Mouse (Mus musculus) embryo, embryonic 10.5 days (tissue): ENCODE measurements around the gene Hao2.

Experiments used
- DNase-seq: peaks from one replicate; pipeline ENCODE4 v3.0.0-alpha.2; 2015; ENCODE audit warnings: low spot score

Hao2 gene

GRCm38 (mm10) chr3:98893057-98893772 lies at the start of gene Hao2:
TSS of gene Hao2 (minus strand) at chr3:98893239.
- no peak for DNase-seq

- DNase-seq = no peak
These were observed 48.6 kb upstream of the Hao2 start for GRCm38 (mm10) chr3:98941601-98942000.

DNA sequence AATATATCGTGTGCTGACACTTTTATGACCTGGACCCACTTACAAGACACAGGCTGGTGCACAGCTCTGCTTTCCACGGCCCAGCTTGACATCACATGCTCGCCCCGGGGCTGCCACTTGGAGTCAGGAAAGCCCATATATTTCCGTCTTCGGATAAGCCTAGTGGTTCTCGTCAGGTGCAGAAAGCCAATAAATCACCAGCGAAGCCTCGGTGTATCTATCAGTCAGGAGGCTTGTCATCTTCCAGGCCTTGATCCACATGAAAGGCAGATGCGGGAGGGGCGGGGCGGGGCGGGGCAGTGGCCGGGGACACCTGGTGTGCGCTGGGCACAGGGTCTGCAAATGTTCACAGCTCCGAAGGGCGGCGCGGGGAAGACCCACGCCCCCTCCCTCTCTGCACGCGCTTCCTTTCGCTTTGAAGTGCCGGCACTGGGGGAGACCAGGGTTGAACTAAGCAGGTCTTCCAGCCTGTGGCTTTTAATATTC lies 48.1 kb upstream of the Hao2 start:
- peak; percentile 49 for DNase-seq

DNA sequence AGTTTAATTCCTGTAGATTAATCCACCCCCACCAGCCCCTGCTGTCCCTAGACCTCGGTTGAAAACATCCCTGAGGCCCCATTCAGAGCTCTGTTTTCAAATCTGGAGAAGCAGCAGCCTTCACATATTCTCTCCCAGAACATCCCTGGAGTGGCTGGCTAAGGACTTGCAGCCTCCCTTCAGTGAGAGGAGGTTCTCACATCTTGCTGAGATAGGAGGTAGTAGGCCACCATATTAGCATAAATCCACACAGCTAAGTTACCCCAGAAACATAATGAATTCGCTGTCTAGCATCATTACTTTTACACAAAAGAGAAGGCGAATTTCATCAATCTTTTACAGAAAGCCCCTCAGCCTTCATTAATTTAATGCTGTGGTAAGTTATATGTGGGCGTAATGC lies 47.2 kb upstream of the Hao2 start:
- DNase-seq = no peak

- no peak for DNase-seq
These were observed 43.4 kb upstream of the Hao2 start for GRCm38 (mm10) chr3:98936446-98936845.

DNA sequence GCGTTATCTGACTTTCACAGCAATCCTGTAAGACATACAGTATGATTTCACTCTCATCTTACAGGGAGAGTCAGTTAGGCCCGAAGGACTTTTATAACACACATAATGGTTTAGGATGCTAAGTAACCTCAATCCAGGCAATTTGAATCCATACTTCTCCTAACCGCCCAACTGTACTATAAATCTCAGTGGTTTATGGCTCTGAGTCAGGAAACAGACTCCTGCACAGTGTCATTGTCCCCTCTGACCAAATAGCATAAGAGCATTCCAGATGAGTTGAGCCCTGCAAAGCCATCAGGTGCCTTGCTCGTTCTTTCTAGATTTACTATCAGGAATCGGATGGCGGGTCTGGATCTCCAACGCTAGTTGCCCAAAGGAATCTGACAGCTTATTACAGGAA lies 41.6 kb upstream of the Hao2 start:
- DNase-seq = no peak

GRCm38 (mm10) chr3:98934041-98934440 lies 41.0 kb upstream of the Hao2 start:
- no peak for DNase-seq

GRCm38 (mm10) chr3:98932421-98932820 lies 39.4 kb upstream of the Hao2 start:
- no peak for DNase-seq

DNA sequence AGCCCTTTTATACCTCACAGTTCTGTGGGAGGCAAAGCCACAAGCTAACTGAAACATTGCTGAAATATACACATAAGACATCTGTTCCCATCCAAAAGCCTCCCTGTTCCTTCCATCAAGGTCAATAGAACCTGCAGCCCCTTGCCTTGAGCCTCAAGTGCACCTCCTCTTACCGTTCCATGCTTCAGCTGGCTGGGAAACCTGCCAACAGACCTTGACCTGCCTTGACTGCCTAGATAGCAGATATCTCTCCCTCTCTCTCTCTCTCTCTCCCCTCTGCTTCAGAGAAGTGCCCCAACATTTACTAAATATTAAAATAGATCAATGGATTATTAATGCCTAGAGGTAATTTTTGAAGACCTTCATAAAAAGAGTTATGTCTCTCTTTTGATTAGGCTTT lies 38.8 kb upstream of the Hao2 start:
- DNase-seq = no peak

DNA sequence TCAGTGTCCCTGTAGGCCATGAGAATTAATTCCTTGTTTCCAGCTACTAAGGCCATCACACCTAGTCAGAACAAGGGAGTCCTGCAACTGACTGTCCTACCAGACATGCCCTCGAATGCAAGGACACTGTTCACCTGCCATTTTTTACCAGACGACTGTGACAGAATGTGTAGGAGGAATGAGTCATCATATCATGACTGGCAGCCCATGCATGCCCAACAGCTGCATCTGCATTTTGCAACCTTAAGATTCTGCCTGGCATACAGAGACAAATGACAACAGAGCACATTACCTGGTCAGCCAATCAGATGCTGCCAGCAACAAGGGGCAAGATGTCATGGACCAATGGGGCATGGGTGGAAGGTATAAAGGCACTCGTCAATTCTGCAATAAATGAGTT lies 27.4 kb upstream of the Hao2 start:
- DNase-seq = no peak

- no peak for DNase-seq
These were observed 24.2 kb upstream of the Hao2 start for GRCm38 (mm10) chr3:98917260-98917659.

DNA sequence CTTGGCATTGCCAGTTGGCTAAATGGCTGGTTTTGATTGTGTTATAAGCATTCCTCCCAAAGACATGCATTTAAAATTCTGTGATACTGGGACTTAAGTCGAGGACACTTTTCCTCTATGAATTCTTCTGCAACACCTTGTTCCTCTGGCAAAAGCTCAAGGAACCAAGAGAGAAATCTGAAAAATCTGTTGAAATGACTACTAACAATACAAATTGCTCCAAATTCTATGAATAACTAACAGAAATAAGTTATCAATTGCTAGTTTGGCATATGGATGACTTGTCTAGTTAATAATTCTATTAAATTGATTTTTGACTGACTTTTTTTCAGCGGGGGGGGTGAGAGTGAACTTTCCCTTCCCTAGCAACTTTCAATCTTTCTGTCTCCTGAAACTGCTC lies 23.8 kb upstream of the Hao2 start:
- DNase-seq = no peak

DNA sequence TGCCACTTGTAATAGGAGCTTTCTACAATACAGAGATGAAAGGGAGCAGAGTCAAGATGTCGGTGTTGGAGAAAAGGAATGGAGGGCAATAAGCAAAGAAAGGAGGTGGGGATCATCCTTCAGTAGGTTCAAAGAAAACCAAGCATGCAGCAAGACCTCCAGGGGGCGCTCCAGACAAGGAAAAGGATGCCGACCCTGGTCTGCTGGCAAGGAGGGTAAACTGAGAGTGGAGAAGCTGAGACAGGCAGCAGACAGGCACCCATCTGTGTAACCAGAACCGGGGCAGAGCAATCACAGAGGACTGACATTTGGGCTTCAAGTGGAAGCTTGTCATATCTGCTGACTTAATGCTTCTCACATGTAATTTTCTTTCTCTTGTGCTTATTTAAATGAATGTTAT lies 22.6 kb upstream of the Hao2 start:
- DNase-seq = peak; percentile 79

GRCm38 (mm10) chr3:98913591-98913990 lies 20.6 kb upstream of the Hao2 start:
- DNase-seq = no peak

DNA sequence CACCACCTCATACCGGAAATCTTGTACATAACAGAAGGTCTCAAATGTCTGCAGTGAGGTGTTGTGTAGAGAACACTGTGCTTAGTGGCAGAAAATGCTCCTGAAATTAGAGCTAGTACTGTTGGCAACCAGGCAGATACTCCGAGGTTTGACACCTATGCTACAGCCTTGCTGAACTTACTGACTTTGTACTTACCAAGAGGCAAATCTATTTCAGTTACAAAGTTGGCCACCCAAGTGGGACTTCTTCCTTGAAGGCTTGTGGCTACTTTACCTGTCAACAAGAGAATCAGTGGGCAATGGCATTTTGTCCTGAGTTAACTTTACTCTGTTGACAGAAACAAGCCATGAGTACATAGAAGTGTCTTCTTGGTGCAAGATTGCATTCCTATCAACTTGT lies 4.6 kb upstream of the Hao2 start:
- no peak for DNase-seq

DNA sequence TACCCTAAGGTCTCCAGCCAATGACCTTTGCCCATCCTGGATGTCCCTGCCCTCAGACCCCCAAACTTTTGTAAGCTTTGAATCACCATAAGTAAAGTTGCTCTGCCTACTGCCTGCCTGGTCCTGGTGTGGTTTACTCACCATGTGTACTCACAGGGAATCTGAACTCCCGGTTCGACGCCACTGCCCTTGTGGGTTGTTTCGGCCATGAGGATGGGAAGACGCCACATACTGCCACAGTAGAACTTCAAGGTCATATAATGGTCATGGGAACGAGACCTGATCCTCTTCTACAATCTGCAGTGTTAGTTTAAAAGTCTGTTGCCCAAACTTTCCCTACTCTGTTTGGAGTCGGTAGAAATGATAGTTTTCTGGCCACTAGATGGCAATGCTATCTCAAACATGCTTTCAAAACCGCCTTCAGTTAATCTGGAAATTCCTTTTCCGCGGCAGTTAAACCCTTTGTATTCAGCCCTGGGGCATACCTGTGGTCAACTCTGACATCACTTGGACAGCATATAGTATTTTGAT lies 2.1 kb upstream of the Hao2 start:
- DNase-seq = peak; percentile 76

GRCm38 (mm10) chr3:98890430-98890829 lies 2.6 kb downstream of the Hao2 start:
- no peak for DNase-seq

- DNase-seq = no peak
These were observed 4.8 kb downstream of the Hao2 start for GRCm38 (mm10) chr3:98888206-98888605.

DNA sequence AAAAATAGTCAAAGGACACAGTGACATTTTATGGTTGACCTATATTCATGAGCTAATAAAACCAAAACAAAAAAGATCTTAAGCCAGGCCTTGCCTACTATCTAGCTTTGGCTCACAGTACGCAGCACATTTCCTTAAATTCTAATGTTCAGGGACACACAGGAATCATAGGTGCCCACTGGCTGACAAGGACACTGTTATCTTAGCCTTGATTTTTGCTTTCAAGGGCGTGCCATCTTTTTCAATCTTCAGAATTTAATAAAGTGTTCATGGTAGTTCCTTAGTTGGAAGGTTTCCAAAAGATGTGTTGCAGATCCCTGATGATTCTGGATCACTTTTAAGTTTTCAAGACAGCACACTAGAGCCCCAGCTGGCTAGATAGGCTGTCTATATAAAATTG lies 12.2 kb downstream of the Hao2 start:
- no peak for DNase-seq

GRCm38 (mm10) chr3:98880216-98880615 lies 12.8 kb downstream of the Hao2 start:
- no peak for DNase-seq

DNA sequence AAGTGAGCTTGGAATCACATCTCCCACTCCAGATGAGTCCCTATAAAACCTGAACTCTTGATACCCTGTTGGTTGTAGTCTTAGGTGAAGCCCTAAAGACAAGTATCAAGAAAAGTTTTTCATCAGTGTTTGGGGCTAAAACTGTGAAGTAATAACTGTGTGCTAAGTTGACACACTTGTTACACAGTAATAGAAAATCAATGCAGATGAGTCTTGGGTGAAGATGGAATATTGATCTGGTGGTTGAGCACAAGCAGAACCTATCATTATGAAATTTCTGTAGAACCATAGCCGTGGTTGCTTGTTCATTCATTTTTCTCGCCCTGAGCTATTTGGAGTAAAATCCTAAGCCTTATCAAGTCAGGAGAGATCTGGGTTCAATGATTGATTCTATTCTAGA lies 24.8 kb downstream of the Hao2 start:
- DNase-seq = no peak

DNA sequence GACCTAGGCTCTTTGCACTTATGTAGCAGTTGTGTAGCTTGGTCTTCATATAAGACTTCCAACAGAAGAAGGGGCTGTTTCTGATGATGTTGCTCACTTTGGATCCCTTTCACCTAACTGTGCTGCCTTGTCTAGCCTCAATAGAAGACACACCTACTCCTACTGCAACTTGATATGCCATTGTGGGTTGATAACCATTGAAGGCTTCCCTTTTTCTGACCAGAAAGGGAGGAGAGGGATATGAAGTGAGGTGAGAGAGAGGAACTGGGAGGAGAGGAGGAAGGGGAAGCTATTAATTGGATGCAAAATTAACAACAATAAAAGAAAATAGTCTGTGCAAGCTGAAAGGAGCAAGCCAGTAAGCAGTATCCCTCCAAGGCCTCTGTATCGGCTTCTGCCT lies 30.2 kb downstream of the Hao2 start:
- DNase-seq = no peak

- no peak for DNase-seq
These were observed 33.5 kb downstream of the Hao2 start, which contains the start of gene Hsd3b1 for GRCm38 (mm10) chr3:98859576-98859975. TSS of gene Hsd3b1 (minus strand) at chr3:98859794.

DNA sequence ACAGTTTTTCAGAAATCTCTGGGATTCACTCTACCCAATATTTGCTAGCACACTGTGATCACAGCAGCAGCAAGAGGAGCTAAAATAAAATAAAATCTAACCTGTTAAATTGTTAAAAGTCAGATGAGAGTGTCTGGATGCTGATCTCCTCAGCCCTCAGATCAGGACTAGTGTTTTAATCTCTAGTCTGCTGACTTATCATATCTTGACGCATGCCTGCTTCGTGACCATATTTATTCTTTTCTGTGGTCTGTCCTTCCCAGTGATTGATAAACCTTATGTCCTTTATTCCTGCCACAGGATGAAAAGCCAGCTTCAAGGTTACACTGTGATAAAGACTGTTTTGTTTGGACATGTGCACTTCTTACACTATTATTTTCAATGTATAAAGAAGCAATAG lies 35.0 kb downstream of the Hao2 start:
- DNase-seq = no peak
